Mouse (Mus musculus) B cell, adult 2 months (primary cell): ENCODE measurements at regions not wholly inside any gene's neighbourhood (a gene's known extent, or its start where the extent isn't known, plus 50 kb on each side); places are given as distances from the start of the nearest gene placed in this dataset.
A peak's percentile ranks its signal among the peaks of the same experiment; 100 is the strongest.
"Not testable (repeated sequence)": the region's sequence is repeated elsewhere in the genome, so short reads cannot be mapped to it uniquely, and the experiment has no call there.

Experiments used
- DNase-seq, 2 experiments: peaks; one replicate each; pipeline ENCODE4 v3.0.0; 2022

DNA sequence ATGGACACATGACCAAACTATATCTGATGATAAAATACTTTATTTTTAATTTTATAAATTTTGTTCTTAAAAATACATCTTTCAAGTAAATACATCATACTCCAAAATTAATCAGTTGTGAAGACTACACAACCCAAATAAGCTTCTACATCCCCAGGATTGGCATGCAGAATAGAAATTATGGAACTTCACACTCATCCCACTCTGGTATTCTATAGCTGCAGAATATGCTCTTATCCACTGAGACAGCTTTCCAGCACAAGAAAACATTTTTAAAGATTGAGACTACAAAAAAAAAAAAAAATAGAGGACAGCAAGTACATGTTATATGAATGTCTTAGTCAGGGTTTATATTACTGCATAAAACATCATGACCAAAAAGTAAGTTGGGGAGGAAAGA, 94.4 kb downstream of the Gm11232 start:
- DNase-seq = no peak

DNA sequence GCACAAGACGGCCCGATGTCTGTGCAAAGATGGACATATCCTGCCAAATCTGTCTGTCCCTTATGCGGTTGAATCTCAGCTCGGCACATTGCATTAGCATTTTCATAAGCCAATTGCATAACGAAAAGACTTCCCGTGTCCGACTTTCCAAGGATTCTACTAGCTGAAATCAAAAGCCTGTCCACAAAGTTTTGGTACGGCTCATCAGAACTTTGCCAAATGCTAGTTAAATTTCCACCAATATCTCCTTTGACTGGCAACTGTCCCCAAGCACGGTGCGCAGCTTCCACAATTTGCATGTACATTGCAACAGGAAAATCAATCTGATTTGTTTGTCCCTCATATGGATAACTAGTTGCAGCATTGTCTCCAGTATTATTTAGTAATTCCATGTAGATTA, 117.2 kb downstream of the Gm11232 start:
- no peak for DNase-seq

GRCm38 (mm10) chr4:71627088-71627487, 130.7 kb downstream of the Gm11232 start:
- no peak for DNase-seq

DNA sequence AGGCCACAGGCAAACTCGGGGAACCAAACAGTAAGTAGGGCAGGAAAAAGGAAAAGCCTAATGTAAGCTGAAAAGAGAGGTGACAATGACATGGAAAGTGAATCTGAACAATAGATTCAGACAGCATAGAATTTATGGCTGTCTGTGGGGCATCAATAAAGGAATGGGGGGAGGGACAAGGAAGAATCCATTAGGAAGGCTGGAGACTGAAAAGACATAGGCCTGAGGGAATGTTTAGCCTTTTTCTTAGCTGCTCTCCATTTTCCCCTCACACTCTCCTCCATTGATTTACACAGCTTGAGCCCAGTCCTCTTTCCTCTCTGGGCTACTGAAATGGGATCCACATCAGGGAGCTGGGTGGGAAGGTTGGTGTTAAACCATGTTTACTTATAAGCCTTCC, 131.1 kb downstream of the Gm11232 start:
- DNase-seq = no peak

GRCm38 (mm10) chr4:71624771-71625170, 133.0 kb downstream of the Gm11232 start:
- DNase-seq = no peak

- no peak for DNase-seq
Measured at GRCm38 (mm10) chr4:71613720-71614119, 144.0 kb downstream of the Gm11232 start.

DNA sequence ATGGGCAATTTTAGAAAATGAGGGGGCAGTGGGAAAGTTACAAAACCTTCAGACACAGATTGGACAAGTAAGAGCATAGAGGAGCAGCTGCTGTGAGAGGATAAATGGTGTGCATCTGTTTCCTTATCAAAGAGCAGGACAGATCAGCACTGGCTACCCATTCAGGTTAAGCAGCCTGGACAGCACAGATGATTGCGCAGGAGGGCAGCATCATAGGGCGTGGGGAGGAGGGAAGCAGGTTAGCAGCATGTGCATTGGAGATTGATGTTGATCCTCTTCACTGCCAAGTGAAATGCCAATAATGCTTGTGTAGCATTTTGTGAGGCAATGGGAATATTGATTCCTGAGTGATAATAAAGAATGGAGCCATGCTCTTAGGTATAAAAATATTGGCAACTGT, 171.9 kb downstream of the Gm11232 start:
- DNase-seq = no peak

GRCm38 (mm10) chr4:71560656-71561055, 197.1 kb downstream of the Gm11232 start:
- DNase-seq = no peak

GRCm38 (mm10) chr4:71539200-71539599, 218.6 kb downstream of the Gm11232 start:
- DNase-seq = no peak

GRCm38 (mm10) chr4:71537971-71538370, 219.8 kb downstream of the Gm11232 start:
- no peak for DNase-seq

DNA sequence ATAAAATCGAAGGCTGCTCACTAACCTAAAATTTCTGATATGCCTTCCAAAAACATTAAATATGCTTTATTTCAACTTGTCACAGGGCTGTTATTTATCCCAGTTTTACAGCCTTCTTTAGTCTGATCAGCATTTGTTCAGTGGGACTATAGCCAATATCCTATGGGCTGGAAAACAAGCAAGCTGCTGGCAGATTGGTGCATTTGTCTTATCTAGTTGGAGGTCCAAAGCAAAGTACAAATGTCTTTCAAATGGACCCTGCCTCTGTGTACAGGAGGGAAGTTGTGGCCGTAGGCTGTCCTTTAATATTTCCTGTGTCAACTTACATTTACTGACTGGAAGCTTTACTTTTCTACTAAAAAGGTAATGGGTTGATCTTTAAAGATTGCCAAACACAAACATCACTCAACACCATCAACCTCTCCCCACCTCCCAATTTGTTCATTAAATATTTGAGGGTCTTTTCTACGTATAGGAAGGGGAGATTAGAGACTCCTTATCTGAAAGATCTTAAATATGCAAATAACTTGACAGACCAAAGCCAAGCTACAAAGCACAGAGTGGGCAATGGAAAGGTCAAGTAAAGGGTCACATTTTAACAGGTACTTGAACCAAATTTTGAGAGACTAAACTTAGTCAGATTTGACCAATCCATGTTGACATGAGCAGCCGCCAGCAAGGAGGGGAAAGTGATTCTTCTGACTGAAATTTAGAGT, 233.4 kb downstream of the Gm11232 start:
- DNase-seq = no peak

DNA sequence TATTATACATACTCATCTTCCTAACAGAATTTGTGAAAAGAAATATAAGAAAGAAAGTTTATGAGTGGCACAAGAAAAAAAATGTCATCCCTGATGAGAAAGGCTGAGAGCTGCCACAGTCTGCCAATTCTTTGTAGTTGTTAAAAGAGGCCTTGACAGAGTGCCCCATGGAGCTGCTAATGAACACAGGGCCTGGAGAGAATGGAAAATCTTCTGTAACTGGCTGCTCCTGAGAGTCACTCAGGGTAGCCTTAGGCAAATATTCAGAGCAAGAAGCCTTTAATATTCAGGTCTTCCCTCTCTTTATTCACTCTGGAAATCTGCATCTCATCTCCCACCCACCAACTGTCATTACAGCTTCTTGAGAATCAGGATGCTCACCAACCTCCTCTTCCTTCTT, 237.0 kb downstream of the Gm11232 start:
- DNase-seq = no peak

DNA sequence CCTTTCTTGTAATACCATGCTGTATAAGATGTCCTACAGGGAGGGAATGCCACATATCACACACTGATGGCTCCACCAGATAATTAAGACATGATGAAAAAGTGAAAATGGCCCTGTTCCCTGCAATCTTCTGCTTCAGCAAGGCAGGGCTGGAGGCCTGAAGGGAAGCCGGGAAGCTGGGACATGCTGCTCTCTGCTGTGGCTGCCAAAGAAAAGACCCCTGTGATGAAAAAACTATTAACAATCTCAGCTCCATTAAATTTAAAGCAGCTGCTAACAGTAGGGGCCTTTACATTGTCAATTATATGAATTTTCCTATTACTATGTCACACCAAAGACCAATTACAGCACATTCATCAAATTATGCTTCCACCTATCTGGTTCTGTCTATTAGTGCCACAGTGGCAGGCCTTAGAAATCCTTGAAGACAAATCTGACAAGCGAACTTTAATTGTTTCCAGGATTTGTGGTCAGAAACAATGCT, 239.8 kb downstream of the Gm11232 start:
- DNase-seq = no peak

DNA sequence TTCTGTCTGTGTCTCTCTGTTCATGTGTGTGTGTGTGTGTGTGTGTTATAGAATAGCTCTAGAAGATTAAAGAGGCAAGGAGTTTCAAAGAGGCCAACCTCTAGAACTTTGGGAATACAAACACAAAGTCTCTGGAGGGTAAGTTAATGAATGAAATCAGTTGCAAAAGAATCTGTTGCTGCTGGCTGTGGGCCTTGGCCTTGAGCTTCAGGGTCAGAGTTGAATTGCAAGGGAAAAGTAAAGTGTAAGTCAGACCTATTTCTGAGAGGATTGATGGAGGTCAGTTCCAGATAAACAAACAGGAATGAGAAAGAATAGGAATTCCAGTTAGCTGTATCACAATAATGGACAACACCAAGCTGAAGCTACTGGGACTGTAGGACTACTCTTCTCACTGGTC, 250.9 kb downstream of the Gm11232 start:
- no peak for DNase-seq

GRCm38 (mm10) chr4:71489788-71490187, 268.0 kb downstream of the Gm11232 start:
- no peak for DNase-seq

GRCm38 (mm10) chr4:71488663-71489161, 269.1 kb downstream of the Gm11232 start:
- peak; percentile 60 to 61 for DNase-seq

- no peak for DNase-seq
Measured at GRCm38 (mm10) chr4:71488059-71488458, 269.7 kb downstream of the Gm11232 start.

DNA sequence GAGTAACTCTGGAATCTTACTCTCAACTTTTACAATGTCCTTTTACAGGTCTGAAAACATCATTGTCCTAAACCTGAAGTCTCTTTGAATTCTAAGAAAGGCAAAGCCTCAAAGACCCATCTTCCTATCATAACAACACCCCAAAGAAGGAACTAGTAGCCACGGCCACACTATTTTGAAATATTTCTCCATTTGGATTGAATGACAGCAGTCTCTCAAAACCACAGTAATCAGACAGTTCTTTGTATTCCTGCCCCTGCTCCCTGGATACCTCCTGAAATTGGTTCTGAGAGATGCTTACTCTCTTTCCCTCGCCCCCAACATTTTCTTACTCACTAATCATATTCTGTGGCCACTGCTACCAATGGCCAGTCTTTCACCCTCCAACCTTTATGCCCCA, 276.8 kb downstream of the Gm11232 start:
- no peak for DNase-seq

DNA sequence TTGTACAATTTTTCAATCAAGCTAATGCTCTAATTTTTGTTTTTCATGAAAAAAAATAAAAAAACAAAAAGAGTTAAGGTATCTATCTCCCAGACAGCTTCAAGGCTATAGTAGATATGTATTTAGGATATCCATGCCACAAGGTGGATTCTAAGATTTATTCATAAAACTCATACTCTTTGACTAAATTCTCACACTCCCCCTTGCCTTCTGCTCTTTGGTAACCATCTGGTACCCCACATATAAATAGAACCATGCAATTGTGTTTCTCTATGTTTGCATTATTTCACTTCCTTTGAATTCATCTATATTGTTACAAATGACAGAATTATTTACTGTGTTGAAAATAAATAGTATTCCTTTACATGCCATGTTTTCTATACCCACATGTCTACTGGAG, 287.2 kb downstream of the Gm11232 start:
- DNase-seq = no peak

DNA sequence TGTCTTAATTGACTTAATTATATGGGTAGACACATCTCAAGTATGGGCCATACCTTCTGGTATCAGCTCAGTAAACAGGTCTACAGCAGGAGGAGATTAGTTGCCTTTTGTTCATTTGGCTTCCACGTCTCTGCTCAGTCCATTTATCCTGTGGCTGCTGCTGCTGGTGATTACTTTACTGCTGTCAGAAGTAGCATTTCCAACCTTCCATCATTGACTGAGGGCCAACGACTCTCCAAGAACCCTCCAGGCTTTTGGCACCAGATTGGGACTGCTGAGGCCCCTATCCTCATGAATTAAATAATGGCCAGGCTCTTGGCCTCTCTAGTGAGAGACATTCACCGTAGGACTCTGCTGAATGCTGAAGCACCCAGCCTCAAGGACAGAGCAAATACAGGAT, 303.0 kb downstream of the Gm11232 start:
- no peak for DNase-seq

GRCm38 (mm10) chr4:71453499-71453898, 304.3 kb downstream of the Gm11232 start:
- no peak for DNase-seq

- no peak for DNase-seq
Measured at GRCm38 (mm10) chr4:71446461-71446860, 311.3 kb downstream of the Gm11232 start.

DNA sequence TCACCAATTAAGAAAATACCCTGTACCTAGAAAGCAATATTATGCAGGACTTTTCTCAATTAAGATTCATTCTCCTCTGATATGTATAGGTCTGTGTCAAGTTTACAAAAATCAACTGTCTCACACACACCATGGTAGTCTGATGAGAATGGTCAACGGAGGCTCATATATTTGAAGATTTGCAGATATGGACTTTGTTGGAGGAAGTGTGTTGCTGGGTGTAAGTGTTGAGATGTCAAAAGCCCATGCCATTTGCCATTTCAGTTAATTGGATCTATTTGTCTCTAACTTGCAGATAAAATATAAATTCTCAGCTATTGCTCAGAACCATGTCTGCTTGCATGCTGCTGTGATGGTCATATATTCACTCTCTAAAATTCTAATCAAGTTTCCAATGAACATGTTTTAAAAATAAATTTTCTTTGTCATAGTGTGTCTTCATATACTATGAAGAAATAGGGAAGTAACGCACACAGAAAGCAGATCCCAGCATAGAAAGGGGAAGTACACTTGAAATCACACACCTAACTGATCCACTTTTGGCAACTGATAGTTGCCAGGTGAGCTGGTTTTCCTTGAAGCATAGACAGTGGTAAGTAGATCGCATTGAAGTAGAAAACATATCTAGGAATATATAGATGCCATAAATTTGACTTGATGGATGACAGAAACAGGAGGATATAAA, 326.4 kb downstream of the Gm11232 start:
- peak; percentile 2 to 3 for DNase-seq

- not testable (repeated sequence) for DNase-seq
Measured at GRCm38 (mm10) chr4:71422121-71422520, 335.6 kb downstream of the Gm11232 start.
